Mouse (Mus musculus) testis, adult 2 months (tissue): ENCODE measurements around the gene Tyw1. TPM values are rescaled to one million over a fixed set of nuclear protein-coding genes. Genes with fewer than 3 reads are reported as not detected.

ENCODE experiments used
- H3K27ac ChIP-seq: fragments of 200-500 bp; 2 replicates; pipeline ENCODE4 v1.5.1; 2012; ENCODE audit warnings: low read depth, low read length; ENCODE audit not compliant: control insufficient read depth, insufficient read depth
- H3K27me3 ChIP-seq: fragments of 200-500 bp; 2 replicates; pipeline ENCODE4 v1.6.1; 2012; ENCODE audit warnings: mild to moderate bottlenecking, low read length, moderate library complexity; ENCODE audit not compliant: control insufficient read depth, insufficient read depth
- H3K36me3 ChIP-seq: fragments of 200-500 bp; 2 replicates; pipeline ENCODE4 v1.6.1; 2012; ENCODE audit warnings: mild to moderate bottlenecking, low read length; ENCODE audit not compliant: control insufficient read depth, insufficient read depth
- H3K4me1 ChIP-seq: fragments of 200-500 bp; 2 replicates; pipeline ENCODE4 v1.6.1; 2012; ENCODE audit warnings: low read length; ENCODE audit not compliant: control insufficient read depth, insufficient read depth
- H3K4me3 ChIP-seq: fragments of 200-500 bp; 2 replicates; pipeline ENCODE4 v1.5.1; 2012; ENCODE audit warnings: low read depth, mild to moderate bottlenecking, low read length, moderate library complexity, mixed read lengths; ENCODE audit not compliant: control insufficient read depth
- CTCF ChIP-seq: fragments of 200-500 bp; IDR thresholded peaks from 2 replicates; pipeline ENCODE4 v1.5.1; 2012; ENCODE audit warnings: low read depth, mild to moderate bottlenecking, inconsistent platforms, low read length, moderate library complexity; ENCODE audit not compliant: control insufficient read depth, insufficient read depth, insufficient replicate concordance
- POLR2A ChIP-seq: fragments of 200-500 bp; IDR thresholded peaks from 2 replicates; pipeline ENCODE4 v1.6.1; 2012; ENCODE audit warnings: low read depth, mild to moderate bottlenecking, inconsistent platforms, low read length, moderate library complexity; ENCODE audit not compliant: control insufficient read depth
- polyA plus RNA-seq: library from polyadenylated mRNA; depleted of rRNA; stranded (reverse); fragments of >200 nt; gene quantifications from 2 replicates; pipeline ENCODE4 v1.2.3, GENCODE M21; 2012

Tyw1 gene
- polyA plus RNA-seq, 1 experiment = 8.0 TPM

DNA sequence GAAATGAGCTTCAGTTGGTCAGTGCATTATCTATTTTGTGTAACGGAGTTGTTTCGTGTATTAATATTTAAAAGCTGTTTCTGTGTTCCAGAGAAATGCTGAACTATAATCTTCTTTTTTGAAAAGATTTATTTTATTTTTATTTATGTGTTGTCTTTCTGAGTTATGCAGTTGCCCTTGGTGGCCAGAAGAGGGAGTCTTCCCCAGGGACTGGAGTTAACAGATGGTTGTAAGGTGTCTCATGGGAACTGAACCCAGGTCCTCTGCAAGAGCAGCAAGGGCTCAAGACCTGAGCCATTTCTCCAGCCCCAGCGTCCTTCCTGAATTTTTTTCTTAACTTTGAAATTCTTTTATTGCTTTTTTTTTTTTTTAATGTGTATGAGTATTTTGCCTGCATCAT lies 59.5 kb downstream of the Tyw1 start:
- TF ChIP-seq POLR2A (no peak), CTCF (no peak)
- Histone ChIP-seq H3K27me3 (no peaks in the 10 kb centered on the region), H3K4me3 (no peak overlapping the region), H3K36me3 (no peaks in the 10 kb centered on the region), H3K4me1 (no peaks in the 10 kb centered on the region), H3K27ac (no peak overlapping the region)

- no peaks in the 10 kb centered on the region for H3K27me3 ChIP-seq
- TF ChIP-seq CTCF (no peak), POLR2A (no peak)
- no peaks in the 10 kb centered on the region for H3K4me1 ChIP-seq
- H3K36me3 ChIP-seq = no peaks in the 10 kb centered on the region
- no peak overlapping the region for H3K4me3 ChIP-seq
- no peak overlapping the region for H3K27ac ChIP-seq
Observed at GRCm38 (mm10) chr5:130316321-130316720, 60.9 kb downstream of the Tyw1 start.

GRCm38 (mm10) chr5:130319783-130320182 lies 64.4 kb downstream of the Tyw1 start:
- H3K27ac ChIP-seq = no peak overlapping the region
- no peak for TF ChIP-seq CTCF
- H3K4me1 ChIP-seq = no peaks in the 10 kb centered on the region
- no peaks in the 10 kb centered on the region for H3K27me3 ChIP-seq
- H3K36me3 ChIP-seq = no peaks in the 10 kb centered on the region
- no peak overlapping the region for H3K4me3 ChIP-seq

GRCm38 (mm10) chr5:130320485-130320884 lies 65.1 kb downstream of the Tyw1 start:
- TF ChIP-seq POLR2A = no peak
- no peak for TF ChIP-seq CTCF
- no peaks in the 10 kb centered on the region for H3K36me3 ChIP-seq
- no peak overlapping the region for H3K4me3 ChIP-seq
- H3K27ac ChIP-seq = no peak overlapping the region
- H3K27me3 ChIP-seq = no peaks in the 10 kb centered on the region
- H3K4me1 ChIP-seq = no peaks in the 10 kb centered on the region

- Histone ChIP-seq H3K27me3 (no peaks in the 10 kb centered on the region), H3K27ac (no peak overlapping the region), H3K4me1 (no peaks in the 10 kb centered on the region), H3K36me3 (no peaks in the 10 kb centered on the region), H3K4me3 (no peak overlapping the region)
- no peak for TF ChIP-seq POLR2A
- TF ChIP-seq CTCF = no peak
Observed at GRCm38 (mm10) chr5:130325486-130325885, 70.1 kb downstream of the Tyw1 start.

DNA sequence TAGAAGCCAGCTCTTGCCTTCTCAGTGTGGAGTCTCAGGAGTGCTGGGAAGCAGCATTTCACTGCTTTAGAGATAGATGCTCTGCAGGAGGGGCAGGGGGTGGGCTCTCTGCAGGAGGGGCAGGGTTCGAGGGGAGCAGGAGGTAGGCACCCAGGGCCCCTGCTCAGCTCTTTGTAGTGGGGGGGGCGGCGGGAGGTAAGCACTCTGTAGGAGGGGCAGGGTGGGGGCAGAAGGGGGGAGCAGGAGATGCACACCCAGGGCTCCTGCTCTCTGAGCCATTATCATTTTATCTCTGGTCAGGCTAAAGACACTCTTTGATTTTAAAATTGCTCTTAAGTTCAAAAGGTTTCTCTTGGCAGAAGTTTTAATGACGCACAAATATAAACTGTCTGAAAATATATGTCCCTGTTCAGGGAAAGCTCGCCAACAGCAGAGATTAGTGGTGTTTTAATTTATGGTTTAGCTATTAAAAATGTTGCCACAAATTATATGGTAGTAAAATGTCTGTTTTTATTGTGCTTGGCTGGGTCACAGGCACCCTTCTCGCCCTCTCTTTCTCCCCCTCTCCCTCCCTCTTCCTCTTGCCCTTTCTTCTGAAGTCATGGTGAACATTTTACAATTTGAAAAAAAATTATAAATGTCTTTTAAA lies 72.3 kb downstream of the Tyw1 start:
- Histone ChIP-seq H3K4me1 (no peaks in the 10 kb centered on the region), H3K4me3 (no peak overlapping the region), H3K27me3 (no peaks in the 10 kb centered on the region), H3K27ac (no peak overlapping the region), H3K36me3 (no peaks in the 10 kb centered on the region)
- TF ChIP-seq CTCF (no peak), POLR2A (no peak)

GRCm38 (mm10) chr5:130328366-130328765 lies 72.9 kb downstream of the Tyw1 start:
- TF ChIP-seq CTCF = no peak
- no peak for TF ChIP-seq POLR2A
- no peak overlapping the region for H3K27ac ChIP-seq
- H3K4me3 ChIP-seq = no peak overlapping the region
- H3K4me1 ChIP-seq = no peaks in the 10 kb centered on the region
- no peaks in the 10 kb centered on the region for H3K27me3 ChIP-seq
- H3K36me3 ChIP-seq = no peaks in the 10 kb centered on the region

DNA sequence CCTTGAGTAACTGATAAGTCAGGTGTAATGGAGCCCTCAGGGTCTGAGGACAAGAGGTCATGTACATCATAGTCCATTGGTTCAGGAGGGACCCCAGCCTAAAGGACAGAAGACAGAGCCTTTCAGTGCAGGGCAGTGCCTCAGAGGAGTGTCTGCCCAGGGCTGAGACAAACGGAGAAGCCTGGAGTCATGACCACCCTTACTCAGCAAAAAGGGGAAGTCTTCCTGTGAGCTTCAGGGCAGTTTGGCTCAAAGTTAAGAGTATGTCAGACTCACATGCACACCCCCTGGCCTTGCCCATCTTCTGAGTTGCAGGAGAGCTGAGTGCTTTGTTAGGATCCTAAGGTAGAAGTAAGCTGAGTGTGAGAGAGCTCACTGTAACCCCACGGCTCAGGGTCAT lies 74.5 kb downstream of the Tyw1 start:
- H3K27ac ChIP-seq = no peak overlapping the region
- no peaks in the 10 kb centered on the region for H3K27me3 ChIP-seq
- TF ChIP-seq CTCF (no peak), POLR2A (no peak)
- no peak overlapping the region for H3K4me3 ChIP-seq
- no peaks in the 10 kb centered on the region for H3K4me1 ChIP-seq
- H3K36me3 ChIP-seq = no peaks in the 10 kb centered on the region
